Mouse (Mus musculus): ENCODE results near the gene Map4k3. TPM values are rescaled to one million over a fixed set of nuclear protein-coding genes. Genes with fewer than 3 reads are reported as not detected.
"Not testable (repeated sequence)": the region's sequence is repeated elsewhere in the genome, so short reads cannot be mapped to it uniquely, and the experiment has no call there.

Gene Map4k3
- polyA plus RNA-seq (2015; fragmentation: Nextera tagmentation; extraction: Ambion mirVana) = 5.2 and 5.3 TPM in 2 replicates

DNA sequence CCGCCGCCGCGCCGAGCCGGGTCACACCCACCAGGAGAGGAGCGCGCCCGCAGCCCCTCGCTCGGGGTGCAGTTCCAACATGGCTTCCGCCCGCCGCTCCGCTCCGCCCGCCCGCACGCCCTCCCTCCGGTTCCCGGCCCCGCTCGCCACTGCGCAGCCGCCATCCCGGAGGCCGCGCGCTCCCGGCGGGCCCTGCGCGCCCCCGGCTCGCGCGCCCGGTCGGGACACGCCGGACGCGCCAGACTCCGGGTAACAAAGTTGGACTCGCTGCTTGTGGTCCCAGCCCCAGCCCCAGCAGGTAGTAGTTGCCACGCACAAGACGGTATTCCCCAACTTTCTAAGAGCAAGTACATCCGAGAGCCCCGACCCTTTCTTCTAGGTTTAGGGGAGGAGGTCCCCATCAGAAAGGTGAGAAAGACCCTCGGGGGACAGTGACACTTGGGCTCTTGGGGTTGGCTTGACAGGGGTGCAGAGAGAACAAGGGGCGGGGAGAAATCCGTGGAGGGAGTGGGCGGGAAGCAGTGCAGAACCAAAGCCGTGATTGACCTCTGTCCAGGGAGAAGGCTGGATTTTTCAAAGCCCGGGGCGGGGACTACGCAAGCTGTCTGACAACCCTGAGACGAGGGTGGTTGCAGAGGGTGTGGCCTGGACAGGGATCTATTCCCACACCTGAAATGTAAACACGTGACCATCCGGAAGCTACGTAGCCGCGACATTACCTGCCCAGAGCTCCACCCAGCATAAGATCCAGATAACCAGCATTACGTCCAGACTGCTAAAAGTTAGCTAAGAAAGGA, at the start of gene Map4k3:
TSS of gene Map4k3 (minus strand) at position 424 of the 797 bp plus-strand sequence.
- DNase-seq (ENCODE audit: low spot score) = peak; percentile 76

- DNase-seq (ENCODE audit: low spot score) = no peak
Observed at GRCm38 (mm10) chr17:80777581-80777980, 49.3 kb upstream of the Map4k3 start.

DNA sequence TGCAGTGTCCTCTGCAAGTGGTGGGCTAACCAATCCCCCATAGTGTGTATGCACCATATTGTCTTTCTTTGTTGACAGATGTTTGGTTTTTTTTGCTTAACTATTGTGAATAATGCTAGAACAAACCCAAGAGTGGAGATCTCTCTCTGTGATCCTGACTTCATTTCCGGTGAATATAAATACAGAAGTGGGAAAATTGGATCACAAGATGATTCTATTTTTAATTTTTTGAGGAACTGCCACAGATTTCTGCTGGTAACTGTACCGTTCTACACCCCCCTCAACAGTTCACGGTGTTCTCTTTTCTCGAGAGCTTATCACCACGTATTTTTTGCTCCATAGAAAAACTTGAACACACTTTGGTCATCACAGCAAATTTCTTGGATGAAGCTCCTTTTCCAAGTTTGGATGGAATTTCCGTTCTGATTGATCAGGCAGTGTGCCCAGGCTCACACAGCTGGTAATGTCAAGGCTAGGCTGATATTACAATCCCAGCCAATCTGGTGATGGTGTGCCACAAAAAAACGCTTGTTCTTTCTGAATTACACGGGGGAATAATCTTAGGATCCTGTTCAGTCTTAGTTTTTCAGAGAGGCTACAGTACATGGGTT, 47.0 kb upstream of the Map4k3 start:
- DNase-seq (ENCODE audit: low spot score) = no peak

GRCm38 (mm10) chr17:80772545-80773453, 44.5 kb upstream of the Map4k3 start:
- peak; percentile 48 for DNase-seq (ENCODE audit: low spot score)

GRCm38 (mm10) chr17:80770065-80770464, 41.8 kb upstream of the Map4k3 start:
- no peak for DNase-seq (ENCODE audit: low spot score)

DNA sequence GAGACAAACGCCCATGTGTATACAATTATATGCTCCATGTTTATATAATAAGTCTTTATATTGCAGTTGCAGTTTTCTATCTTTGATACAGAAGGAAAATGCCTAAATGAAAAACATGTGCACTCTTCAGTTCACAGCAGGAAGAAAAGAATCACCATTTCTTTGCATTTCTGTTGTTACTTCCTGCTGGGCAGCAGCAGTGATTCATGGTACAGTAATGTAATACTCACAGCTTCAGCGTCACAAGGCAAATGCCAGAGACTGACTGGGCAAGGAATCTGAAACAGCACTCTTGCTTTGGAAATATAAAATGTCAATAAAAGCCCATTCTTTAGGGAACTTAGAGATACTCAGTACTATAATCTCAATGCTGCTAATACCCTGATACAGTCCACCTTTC, 36.9 kb upstream of the Map4k3 start:
- DNase-seq (ENCODE audit: low spot score) = no peak

GRCm38 (mm10) chr17:80763065-80763681, 34.9 kb upstream of the Map4k3 start:
- DNase-seq (ENCODE audit: low spot score) = no peak

DNA sequence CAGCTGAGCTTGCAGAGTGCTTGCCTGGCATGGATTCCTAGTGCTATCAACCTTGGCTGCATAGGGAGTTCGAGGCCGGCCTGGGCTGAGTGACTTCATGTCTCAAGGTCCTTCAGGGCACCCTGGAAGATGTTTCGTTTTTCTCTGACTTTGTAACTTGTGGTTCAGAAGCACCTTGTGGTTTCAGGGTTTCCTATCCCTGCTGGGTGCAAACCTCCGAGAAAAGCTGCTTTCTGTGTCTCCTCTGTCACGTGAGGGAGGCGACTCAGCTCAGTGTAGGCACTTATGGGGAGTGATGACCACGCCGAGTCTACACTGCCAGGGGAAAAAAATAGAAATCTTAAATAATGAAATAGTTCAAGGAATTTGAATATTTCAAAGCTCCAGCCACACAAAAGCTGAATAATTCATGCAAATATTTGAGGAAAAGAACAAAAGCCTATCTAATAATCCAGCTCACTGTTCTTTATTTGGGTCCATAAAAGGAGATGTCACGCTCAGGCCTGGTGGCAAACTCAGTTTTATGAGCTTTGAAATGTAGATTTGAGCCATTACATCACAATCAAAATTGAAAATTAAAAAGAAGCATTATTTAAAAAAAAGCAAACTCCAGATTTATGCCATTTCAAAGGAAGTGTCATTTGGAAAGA, 34.2 kb upstream of the Map4k3 start:
- DNase-seq (ENCODE audit: low spot score) = peak; percentile 42

- not testable (repeated sequence) for DNase-seq (ENCODE audit: low spot score)
Observed at GRCm38 (mm10) chr17:80761191-80761590, 32.9 kb upstream of the Map4k3 start.

DNA sequence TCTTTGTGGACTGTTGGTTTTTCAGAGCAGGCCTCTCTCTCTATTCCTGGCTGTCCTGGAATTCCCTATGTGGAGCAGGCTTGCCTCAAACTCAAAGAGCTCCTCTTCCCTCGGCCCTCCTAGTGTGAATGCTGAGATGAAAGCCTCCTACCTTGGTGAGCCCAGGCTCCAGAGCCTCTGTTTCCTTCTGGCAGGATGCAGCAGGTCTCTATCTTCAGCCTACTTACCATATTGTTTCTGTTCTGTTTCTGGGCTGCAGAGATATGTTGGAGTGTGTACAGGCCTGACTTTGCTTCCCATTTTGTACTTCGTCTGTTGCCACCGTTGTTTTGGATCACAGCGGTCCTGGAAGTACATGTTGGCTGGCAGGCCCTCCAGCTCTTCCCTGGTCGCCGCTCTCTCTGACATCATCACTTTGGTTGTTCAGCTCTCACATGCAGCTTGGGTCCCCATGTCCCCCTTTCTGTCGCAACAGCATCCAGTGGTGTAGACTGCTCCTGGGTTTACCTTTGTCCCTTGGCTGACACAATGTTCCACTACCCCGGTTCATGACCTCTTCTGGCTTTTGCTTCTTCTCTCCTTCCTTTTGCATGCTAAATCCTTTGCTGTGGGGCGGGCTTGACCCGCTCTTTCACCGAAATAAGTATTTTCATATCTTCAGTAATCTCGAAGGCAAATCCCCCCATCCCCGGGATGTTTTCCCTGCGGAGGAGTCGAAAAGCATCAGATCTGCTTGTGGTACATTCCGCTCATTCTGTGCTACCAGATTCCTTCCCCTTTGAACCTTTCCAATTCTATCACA, 32.3 kb upstream of the Map4k3 start:
- DNase-seq (ENCODE audit: low spot score) = no peak

- no peak for DNase-seq (ENCODE audit: low spot score)
Observed at GRCm38 (mm10) chr17:80756043-80756442, 27.8 kb upstream of the Map4k3 start.

DNA sequence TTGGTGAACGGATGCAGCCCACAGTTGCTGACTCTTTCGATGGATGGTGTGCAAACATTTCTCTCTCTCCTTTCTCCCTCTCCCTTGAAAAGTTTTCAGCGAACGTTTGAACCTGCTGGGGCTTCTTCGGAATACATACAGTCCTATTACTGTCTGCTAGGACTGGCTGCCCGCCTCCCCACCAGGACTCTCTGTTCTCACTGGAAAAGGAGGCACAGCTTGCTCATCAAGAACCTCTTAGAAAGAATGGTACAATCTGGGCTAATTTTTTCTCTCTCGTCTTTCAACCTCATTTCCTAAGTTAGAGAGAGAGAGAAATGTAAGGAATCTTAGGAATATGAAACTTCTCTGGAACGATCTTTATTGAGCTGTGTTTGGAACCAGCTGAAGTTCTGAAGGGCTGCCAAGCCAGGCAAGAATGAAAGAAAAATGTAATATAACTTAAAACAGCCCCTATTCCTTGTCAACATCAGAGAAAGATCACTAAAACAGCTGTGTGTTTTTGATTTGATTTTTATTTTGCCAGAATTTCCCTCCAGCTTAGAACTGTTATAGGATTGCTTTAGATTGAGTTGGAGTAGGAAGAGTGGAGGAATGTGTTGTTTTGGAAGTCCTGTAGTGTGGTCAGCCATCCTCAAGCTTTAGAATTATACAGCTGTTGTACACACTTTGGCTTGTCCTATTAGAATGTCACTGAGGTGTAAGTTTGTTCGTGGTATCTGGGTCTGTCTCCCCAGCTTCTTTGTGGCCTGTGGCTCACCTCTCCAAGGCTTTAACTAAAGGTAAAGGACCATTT, 27.0 kb upstream of the Map4k3 start:
- DNase-seq (ENCODE audit: low spot score) = no peak

DNA sequence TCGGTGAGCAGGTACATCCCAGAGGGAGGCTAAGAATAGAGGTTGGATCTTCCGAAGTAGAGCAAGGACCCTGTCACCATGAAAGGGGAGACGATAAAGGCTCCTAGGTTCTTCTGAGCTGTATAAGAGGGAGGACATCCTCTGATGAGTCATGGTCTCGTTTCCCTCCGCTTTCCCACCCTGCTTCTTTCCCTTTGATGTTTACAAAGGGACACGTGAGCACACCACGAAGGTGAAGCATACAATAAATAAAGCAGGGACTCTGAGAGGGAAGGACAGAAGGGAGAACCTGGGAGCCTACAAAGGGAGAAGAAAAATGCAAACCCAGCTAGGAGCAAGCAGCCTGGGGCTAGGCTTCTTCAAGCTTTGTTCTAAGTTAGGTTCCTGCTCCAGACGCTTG, 26.3 kb upstream of the Map4k3 start:
- DNase-seq (ENCODE audit: low spot score) = no peak

DNA sequence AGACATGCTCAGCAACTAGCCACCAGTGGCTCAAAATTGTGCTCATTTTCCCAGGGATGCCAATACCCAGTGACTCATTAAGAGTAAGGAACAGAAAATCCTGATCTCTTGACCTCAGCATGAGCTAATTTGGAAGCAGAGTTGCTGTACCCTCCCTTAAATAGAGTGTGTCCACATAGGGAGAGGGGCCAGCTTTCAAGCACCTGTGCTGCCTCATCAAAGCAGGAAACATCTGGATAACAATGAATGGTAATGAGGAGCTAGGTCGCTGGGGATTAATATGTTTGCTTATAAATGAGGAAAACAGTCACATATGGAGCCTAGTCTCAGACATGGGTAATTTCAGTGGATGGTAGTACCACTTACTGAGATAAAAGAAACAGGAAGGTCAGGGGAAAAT, 24.2 kb upstream of the Map4k3 start:
- no peak for DNase-seq (ENCODE audit: low spot score)

DNA sequence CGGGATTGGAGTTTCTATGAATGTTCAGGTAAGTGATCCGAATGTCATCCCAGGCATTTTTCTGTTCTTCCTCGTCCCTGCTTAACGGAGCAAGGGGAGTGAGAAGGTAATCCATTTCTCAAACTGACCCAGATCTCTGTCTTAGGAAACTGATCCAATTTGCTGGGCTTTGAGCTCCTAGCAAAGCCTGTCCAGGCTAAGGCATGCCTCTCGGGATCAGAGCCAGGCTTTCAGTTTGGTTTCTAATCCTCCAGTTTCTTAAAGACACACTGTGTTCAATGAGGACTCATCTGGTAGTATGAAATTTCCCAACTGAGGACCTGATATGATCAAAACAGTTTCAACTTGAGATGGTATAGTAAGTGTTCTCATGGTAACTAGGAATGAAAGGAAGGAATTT, 11.1 kb upstream of the Map4k3 start:
- no peak for DNase-seq (ENCODE audit: low spot score)

- no peak for DNase-seq (ENCODE audit: low spot score)
Observed at GRCm38 (mm10) chr17:80734700-80735099, 6.4 kb upstream of the Map4k3 start.

- no peak for DNase-seq (ENCODE audit: low spot score)
Observed at GRCm38 (mm10) chr17:80733121-80733800, 5.0 kb upstream of the Map4k3 start.

- no peak for DNase-seq (ENCODE audit: low spot score)
Observed at GRCm38 (mm10) chr17:80732256-80732655, 4.0 kb upstream of the Map4k3 start.

DNA sequence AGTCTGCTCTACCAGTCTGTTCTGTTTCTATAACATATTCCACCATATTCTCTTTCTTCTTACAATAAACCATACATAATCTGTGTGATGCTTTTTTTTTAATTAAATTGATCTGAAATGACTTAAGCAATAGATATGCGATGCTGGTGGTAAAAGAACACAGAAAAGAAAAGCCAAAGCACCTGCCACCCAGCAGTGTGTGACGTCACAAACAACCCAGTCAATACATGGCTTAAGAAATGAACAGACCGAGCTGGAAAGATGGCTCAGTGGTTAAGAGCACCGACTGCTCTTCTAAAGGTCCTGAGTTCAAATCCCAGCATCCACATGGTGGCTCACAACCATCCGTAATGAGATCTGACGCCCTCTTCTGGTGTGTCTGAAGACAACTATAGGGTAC, 2.0 kb upstream of the Map4k3 start:
- not testable (repeated sequence) for DNase-seq (ENCODE audit: low spot score)

All from thymus, postnatal 0 days (tissue).